ENCODE assay signal across 18 mouse cellular contexts in genomic region chr15:93191387-93192145, GRCm38 (mm10).
DNase-seq lines count a peak whose midpoint lies in the region; ATAC-seq and TF ChIP-seq lines count a peak whose summit lies in the region.
"Had no signal": no experiment of that assay in that cellular context is flagged by ENCODE, and none has a peak within 500 bp of the region (broad histone marks: within the 10 kb centered on the region; RNA-seq: fewer than 3 reads in every experiment).

No protein-coding gene starts in this region.

- H3K4me2 ChIP-seq in lung, embryonic 14.5 days, result no peak overlapping the region
- H3K4me2 ChIP-seq in forebrain, postnatal 0 days (ENCODE audit: low read depth), result no peak overlapping the region
- H3K4me2 ChIP-seq: embryonic facial prominence, embryonic 13.5 days; hindbrain, embryonic 12.5 days; limb, embryonic 15.5 days had no signal

- DNase-seq in heart, adult 11 months, result peak; percentile 63
- DNase-seq in heart, postnatal 25 days (ENCODE audit: low spot score), result no peak
- peak; percentile 48 for DNase-seq in lung, embryonic 14.5 days
- DNase-seq in lung, postnatal 36 days, result no peak
- DNase-seq in brain, adult 2 months (ENCODE audit: low read depth, low spot score), result peak; percentile 38
- DNase-seq in forebrain, postnatal 0 days, result peak; percentile 40
- no peak for DNase-seq in frontal cortex, postnatal 25 days (ENCODE audit: low spot score in 2 of 2)
- DNase-seq: adrenal gland, postnatal 14 days; cerebellum, adult 2 months; heart, adult 18-20 months; kidney, adult 8-10 months; kidney, postnatal 25 days; lung, postnatal 14 days had no signal

- H3K9ac ChIP-seq in lung, embryonic 14.5 days, result no peak overlapping the region
- H3K9ac ChIP-seq in forebrain, postnatal 0 days, result no peak overlapping the region
- H3K9ac ChIP-seq: embryonic facial prominence, embryonic 13.5 days; hindbrain, embryonic 12.5 days; limb, embryonic 15.5 days had no signal

- H3K27me3 ChIP-seq in lung, embryonic 14.5 days (ENCODE audit: insufficient read depth, low read length), result no peaks in the 10 kb centered on the region
- H3K27me3 ChIP-seq in forebrain, postnatal 0 days (ENCODE audit: insufficient read depth, low read length), result no peaks in the 10 kb centered on the region
- H3K27me3 ChIP-seq: embryonic facial prominence, embryonic 13.5 days; hindbrain, embryonic 12.5 days; limb, embryonic 15.5 days had no signal

- no peak overlapping the region for H3K4me3 ChIP-seq in lung, embryonic 14.5 days (ENCODE audit: low read depth, low read length)
- H3K4me3 ChIP-seq in forebrain, postnatal 0 days (ENCODE audit: low read depth, low read length), result no peak overlapping the region
- H3K4me3 ChIP-seq: embryonic facial prominence, embryonic 13.5 days; hindbrain, embryonic 12.5 days; limb, embryonic 15.5 days had no signal

- no peak overlapping the region for H3K27ac ChIP-seq in lung, embryonic 14.5 days (ENCODE audit: low read depth)
- no peak overlapping the region for H3K27ac ChIP-seq in forebrain, postnatal 0 days (ENCODE audit: low read depth, low read length)
- H3K27ac ChIP-seq: embryonic facial prominence, embryonic 13.5 days; hindbrain, embryonic 12.5 days; limb, embryonic 15.5 days had no signal

- H3K9me3 ChIP-seq in lung, embryonic 14.5 days (ENCODE audit: low read depth, low read length), result no peaks in the 10 kb centered on the region
- no peaks in the 10 kb centered on the region for H3K9me3 ChIP-seq in forebrain, postnatal 0 days (ENCODE audit: low read length)
- H3K9me3 ChIP-seq: embryonic facial prominence, embryonic 13.5 days; hindbrain, embryonic 12.5 days; limb, embryonic 15.5 days had no signal

- H3K4me1 ChIP-seq in lung, embryonic 14.5 days (ENCODE audit: insufficient read depth), result no peaks in the 10 kb centered on the region; the same call in 1 of the 2 replicates
- no peaks in the 10 kb centered on the region for H3K4me1 ChIP-seq in forebrain, postnatal 0 days (ENCODE audit: insufficient read depth)
- H3K4me1 ChIP-seq: embryonic facial prominence, embryonic 13.5 days; hindbrain, embryonic 12.5 days; limb, embryonic 15.5 days had no signal

- TF ChIP-seq CTCF in lung, embryonic 14.5 days (IDR thresholded peaks at IDR 0.05; ENCODE audit: low read depth), result no peak
- no peak for TF ChIP-seq CTCF in forebrain, postnatal 0 days (IDR thresholded peaks at IDR 0.05; ENCODE audit: low read depth)

- ATAC-seq in lung, embryonic 14.5 days (ENCODE audit: insufficient read depth), result no peak
- peak; percentile 58; the same call in 1 of the 2 replicates for ATAC-seq in forebrain, postnatal 0 days
- ATAC-seq: activated CD4-positive, CD25-positive, alpha-beta regulatory T cell, adult 4 months; Patski had no signal

- WGBS in lung, embryonic 14.5 days, result 65% methylated on average over 12 of the region's 12 CpGs
- 33% methylated on average over 12 of the region's 12 CpGs for WGBS in forebrain, postnatal 0 days

- no peaks in the 10 kb centered on the region for H3K36me3 ChIP-seq in lung, embryonic 14.5 days (ENCODE audit: insufficient read depth)
- no peaks in the 10 kb centered on the region for H3K36me3 ChIP-seq in forebrain, postnatal 0 days (ENCODE audit: insufficient read depth)
- H3K36me3 ChIP-seq: embryonic facial prominence, embryonic 13.5 days; hindbrain, embryonic 12.5 days; limb, embryonic 15.5 days had no signal

- intact Hi-C loops in heart, postnatal 25 days (cut with DNase I), result no loop called here

Comparison
In these comparisons a context has a peak if more than half of its experiments do, and no peak if none do; other contexts are left out.
1. DNase-seq: peak in heart, adult 11 months (single experiment), lung, embryonic 14.5 days (single experiment), brain, adult 2 months (single experiment) and forebrain, postnatal 0 days (single experiment); none in heart, postnatal 25 days (single experiment), lung, postnatal 36 days (single experiment) and frontal cortex, postnatal 25 days (0 of 2).